Mouse (Mus musculus) layer of hippocampus, postnatal 36 days (tissue): ENCODE measurements around the gene Rbm20. TPM values are rescaled to one million over a fixed set of nuclear protein-coding genes. Genes with fewer than 3 reads are reported as not detected.

Experiments
- DNase-seq, 2 experiments: peaks; one replicate each; pipeline ENCODE4 v3.0.0; 2022
- total RNA-seq, 2 experiments: library from RNA; stranded (reverse); gene quantifications; 2 replicates each; pipeline ENCODE4 v1.2.3; 2021

Gene Rbm20
- total RNA-seq, 2 experiments from 2014 or later = 1.5 to 2.0 TPM

DNA sequence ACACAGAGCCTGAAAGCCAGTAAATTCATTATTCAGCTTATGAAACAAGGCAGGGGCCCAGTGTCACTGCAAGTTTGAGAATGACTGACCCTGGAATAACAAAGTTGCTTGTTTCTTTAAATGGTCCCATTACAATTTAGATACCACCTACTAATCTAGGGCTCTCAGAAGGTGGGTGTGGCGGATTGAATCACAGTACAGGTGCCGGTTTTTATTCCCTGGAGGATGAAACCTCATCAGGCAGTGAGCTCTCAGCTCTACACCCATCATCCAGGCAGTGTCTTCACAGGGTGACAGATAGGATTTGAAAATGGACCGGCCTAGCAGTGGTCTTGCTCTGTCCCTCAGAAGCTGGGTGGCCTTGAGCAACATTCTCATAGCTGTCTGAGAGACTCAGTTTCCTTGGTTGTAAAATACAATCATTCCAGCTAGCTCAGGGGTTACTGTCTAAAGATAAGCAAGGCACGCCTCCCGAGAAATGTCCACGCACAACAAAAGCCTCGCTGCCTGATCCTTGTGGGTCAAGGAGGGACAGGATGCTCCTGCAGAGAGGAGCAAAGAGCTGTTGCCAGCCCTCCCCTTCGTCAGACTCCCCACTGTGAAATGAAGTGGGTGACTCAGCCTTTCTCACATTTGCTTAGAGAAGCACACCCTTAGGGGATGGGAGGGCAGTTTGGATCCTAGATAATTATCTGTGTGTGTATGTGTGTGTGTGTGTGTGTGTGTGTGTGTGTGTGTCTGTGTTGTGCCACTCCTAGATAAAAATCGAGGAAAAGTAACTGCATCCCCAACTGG, 2.8 kb upstream of the Rbm20 start:
- no peak for DNase-seq

DNA sequence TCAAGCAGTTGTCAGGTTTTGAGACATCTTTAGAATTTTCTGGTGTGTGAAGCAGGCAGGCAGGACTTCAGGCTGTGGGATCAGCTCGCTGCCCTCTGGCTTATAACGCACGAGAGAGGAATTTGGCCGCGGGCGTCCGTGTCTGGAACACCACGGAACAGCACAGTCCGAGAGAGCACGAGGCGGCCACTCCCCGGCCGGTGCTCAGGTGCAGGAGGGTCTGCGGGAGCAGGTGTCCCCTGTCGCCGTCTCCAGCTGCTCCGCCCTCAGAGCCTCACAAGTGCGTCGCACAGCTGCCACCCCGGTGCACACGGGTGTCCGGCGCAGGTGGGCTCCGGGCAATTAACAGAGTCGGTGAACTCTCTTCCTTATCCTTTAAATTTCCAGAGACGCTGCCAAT, 878 bp upstream of the Rbm20 start:
- no peak for DNase-seq

GRCm38 (mm10) chr19:53679194-53679593, 2.1 kb downstream of the Rbm20 start:
- no peak for DNase-seq

GRCm38 (mm10) chr19:53679981-53680380, 2.9 kb downstream of the Rbm20 start:
- no peak for DNase-seq

- DNase-seq = no peak
Observed at GRCm38 (mm10) chr19:53682427-53682826, 5.3 kb downstream of the Rbm20 start.

DNA sequence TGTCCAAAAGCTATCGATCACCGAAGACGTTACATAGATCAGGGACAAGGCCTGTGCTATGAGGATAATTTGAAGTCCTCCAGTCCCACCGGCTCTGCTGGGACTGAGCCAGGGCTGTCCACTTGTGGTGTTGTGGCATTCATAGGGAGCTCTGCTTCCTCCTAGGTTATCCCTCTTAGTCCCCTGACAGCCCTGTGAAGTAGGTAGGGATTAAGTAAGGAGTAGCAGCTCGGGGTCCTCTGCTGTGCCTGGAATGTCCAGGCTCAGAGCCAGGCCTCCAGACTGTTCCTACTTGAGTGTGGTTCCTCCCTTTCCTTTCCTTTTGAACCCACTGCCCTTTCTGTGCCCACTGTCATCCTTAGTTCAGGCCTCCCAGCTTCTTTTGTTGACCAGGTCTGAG, 10.5 kb downstream of the Rbm20 start:
- no peak for DNase-seq

- no peak for DNase-seq
Observed at GRCm38 (mm10) chr19:53690816-53691215, 13.7 kb downstream of the Rbm20 start.

GRCm38 (mm10) chr19:53694020-53694419, 16.9 kb downstream of the Rbm20 start:
- DNase-seq = no peak

GRCm38 (mm10) chr19:53696079-53696478, 19.0 kb downstream of the Rbm20 start:
- DNase-seq = no peak

GRCm38 (mm10) chr19:53696655-53697054, 19.5 kb downstream of the Rbm20 start:
- DNase-seq = no peak

- DNase-seq = no peak
Observed at GRCm38 (mm10) chr19:53697376-53698126, 20.4 kb downstream of the Rbm20 start.

- DNase-seq = no peak
Observed at GRCm38 (mm10) chr19:53699671-53700070, 22.6 kb downstream of the Rbm20 start.

- DNase-seq = no peak
Observed at GRCm38 (mm10) chr19:53701434-53701833, 24.3 kb downstream of the Rbm20 start.

DNA sequence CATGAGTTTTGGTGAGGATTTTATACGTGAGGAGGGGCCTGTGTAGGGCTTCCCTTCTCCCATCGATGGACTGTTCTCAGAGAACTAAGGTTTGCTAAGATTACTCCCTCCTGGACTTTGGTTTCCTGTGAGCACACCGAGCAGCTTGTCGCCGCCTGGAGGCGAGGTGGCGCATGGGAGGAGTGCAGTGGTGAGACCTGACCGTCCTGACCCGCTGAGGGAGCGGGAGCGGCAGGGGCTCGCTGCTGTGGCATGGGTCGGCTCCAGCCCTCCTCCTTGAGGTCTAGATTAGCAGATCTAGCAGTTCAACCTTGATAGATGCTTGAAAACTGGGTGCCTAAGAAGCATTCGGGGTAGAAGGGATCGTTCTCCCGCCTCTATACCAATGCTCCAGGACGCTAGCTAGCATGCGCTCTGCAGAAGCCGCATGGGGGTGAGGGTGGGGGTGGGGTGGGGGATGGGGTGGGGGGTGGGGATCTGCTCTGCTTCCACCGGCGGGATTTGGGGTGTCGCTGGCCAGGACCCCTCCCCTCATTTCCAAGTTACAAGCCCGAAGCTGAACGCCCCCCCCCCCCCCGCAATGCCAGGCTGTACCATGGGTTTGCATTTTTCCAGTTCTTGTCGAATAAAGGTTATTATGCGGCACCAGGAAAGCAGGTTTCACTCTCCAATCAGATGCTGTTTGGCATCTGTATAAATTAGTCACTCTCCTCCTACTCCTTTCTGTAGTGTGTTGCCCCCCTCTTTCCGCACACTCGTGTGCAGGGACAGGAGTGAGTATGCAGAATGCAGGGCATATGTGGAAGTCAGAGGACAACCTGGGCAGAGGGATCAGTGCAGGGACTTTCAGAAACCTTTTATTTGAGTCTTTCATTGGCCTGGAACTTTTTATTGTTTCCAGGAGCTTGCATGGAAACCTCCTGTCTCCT, 28.1 kb downstream of the Rbm20 start:
- DNase-seq = peak; percentile 64 to 65

GRCm38 (mm10) chr19:53708401-53708800, 31.3 kb downstream of the Rbm20 start:
- no peak for DNase-seq

GRCm38 (mm10) chr19:53710861-53711260, 33.8 kb downstream of the Rbm20 start:
- DNase-seq = peak in 1 of 2 experiments; percentile 42

GRCm38 (mm10) chr19:53711261-53711890, 34.3 kb downstream of the Rbm20 start:
- no peak for DNase-seq

DNA sequence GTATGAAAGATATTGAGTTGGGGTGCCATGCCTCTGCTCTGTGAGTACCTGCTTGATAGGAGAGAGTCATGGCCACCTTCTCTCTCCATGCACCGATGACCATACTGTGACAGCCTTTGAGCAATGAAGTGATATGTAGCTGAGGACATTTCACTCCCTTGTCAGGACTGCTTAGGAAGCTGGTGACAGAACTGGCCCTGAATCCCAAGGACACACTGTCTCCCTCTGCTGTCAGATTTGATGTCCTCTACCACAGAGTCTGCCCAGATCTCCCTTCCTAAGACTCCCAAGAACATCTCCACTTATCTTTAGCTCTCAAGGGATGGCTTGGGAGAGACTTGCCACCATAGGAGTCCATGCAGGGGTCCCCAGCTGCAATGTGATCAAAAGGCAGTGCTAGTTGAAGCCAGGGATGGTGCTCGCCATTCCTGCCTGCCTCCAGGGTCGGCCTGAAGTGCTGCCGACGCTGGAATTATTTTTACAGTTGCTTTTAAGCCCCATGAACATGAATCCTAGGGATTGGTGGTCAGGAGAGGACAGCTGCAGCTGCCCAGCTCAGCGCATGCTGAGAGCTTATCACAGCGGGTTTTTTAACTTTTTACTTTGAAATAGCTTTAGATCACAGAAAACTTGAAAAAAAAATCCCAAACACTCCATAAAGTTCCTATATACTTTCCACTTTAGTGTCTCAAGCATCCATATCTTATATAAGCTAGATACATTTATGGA, 35.4 kb downstream of the Rbm20 start:
- no peak for DNase-seq

DNA sequence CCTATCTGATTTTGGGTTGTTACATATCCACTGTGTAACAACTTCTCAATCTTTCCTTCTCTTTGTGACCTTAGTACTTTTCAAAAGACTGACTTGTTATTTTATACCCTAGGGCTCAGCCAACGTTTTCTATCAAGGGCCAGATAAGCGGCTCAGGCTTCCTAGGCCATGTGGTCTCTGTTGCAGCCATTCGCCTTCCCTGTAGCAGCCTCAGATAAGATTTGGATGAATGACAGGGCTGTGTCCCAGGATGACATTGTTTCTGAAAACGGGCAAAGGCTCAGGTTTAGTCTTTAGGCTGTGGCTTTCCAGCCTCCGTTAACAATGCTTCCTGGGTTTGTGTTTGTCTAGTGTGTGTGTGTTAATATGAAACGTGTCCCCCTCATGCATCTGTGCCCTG, 36.3 kb downstream of the Rbm20 start:
- no peak for DNase-seq

- no peak for DNase-seq
Observed at GRCm38 (mm10) chr19:53716469-53716868, 39.4 kb downstream of the Rbm20 start.

DNA sequence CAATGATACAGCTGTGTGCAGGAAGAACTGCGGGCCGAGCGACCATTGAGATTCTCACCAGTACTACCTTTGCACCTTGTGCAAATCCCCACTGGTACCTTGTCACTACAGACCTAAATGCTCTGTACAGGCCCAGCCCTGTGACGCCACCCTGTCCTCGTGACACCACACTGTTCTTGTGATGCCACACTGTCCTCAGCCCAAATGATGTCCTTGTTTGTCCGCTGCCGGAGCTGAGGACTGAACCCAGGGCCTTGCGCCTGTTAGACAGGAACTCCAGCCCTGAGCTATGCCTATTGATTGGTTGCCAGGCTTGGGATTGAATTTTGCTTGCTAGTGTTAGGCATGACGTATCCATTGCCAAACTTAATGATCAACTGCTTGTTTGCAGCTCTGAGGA, 40.3 kb downstream of the Rbm20 start:
- DNase-seq = no peak

DNA sequence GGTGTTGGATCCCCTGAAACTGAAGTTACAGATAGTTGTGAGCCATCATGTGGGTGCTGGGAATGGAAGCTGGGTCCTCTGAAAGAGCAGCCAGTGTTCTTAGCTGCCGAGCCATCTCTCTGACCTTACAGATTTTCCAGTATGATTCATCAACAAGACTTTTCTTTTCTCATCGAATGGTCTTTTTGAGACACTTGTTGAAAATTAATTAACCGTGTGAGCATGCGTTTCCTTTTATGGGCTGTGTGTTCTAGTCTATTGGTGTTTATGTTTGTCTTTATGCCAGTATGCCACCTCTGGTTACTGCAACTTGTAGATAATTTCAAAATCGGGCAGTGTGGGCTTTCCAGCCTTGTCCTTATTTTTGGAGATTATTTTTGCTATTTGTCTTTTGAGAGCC, 45.1 kb downstream of the Rbm20 start:
- no peak for DNase-seq
